Mouse (Mus musculus) lung, postnatal 14 days (tissue): ENCODE measurements at regions not wholly inside any gene's neighbourhood (a gene's known extent, or its start where the extent isn't known, plus 50 kb on each side); places are given as distances from the start of the nearest gene placed in this dataset.

Experiments used
- DNase-seq: peaks from one replicate; pipeline ENCODE4 v3.0.0; 2021

DNA sequence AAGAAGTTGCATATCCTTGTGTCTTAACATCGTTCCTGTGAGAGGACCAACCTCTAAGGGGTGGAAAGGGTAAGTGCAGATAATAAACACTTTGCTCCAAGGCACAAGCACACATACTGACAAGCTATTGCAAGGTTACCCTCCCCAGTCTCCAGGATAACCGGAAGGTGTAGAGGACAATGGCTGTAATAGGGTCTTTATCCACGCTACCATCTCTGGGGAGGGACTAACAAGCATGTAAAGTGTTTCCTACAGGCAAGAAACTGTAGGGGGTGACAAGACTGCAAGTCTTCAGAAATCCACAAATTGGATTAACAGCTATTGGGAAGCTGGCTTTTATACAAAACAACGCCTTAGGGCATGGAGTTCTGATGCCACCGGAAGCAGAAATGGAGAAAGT lies 197.5 kb upstream of the Chl1 start:
- DNase-seq, result no peak

DNA sequence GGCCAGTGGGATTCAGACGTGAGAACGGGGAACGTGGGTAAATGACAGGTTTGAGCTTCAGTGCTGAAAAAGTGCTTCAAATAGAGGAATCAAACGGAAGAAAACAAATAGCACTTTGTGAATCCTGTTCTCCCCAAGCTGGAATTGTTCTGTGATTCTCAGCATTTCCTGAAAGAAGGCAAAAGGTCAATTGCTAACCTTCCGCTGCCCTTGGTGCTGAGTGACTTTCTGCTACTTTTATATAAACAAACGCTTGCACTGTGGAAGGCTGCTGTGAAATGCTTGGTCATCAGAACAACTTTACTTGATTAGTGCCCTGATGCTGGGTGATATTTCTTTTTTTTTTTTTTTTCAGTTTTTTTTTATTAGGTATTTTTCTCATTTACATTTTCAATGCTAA lies 192.3 kb upstream of the Chl1 start:
- DNase-seq, result no peak

DNA sequence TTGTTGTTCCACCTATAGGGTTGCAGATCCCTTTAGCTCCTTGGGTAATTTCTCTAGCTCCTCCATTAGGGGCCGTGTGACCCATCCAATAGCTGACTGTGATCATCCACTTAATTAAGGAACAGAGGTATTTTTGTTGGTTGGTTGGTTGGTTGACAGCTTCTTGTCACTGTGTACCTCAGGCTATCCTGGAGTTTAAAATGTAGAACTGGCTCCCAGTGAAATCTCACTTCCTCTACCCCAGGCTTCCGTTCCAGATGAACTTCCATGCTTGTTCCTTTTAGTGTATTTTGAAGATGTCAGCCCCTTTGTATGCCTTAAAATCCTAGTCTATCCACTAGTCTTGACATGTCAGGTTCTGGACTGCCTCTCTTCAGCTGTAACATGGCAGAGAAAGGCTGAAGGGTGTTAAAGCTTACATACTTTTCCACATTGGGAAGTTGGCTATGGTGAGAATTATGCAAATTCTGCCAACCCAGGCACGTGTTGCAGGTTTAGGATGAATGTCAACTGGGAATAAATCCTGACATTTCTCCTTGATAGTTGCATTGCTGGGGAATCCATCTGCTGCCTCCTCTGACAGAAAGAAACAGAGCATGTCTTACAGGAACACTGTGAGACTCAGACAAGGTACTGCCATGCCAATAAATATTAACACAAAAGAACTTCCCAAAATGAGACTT lies 191.6 kb upstream of the Chl1 start:
- no peak for DNase-seq

DNA sequence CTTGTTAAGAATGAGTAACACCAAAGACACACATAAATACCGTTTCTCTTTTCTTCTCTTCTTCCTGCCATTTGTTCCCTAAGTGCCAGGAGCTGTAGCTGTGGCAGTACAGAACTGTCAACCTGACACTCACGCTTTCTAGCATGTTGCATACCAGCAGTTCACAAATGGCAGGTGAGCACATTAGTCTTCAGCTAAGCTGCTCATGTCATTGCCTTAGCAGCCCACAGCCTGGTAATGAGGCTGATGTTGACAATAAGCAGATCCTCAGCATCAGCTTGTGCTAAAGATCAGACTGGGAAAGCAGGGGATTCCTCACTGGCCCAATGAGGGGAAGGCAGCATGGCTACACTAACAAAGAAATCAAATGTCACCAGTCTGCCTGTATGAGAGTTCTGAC lies 190.4 kb upstream of the Chl1 start:
- DNase-seq, result no peak

DNA sequence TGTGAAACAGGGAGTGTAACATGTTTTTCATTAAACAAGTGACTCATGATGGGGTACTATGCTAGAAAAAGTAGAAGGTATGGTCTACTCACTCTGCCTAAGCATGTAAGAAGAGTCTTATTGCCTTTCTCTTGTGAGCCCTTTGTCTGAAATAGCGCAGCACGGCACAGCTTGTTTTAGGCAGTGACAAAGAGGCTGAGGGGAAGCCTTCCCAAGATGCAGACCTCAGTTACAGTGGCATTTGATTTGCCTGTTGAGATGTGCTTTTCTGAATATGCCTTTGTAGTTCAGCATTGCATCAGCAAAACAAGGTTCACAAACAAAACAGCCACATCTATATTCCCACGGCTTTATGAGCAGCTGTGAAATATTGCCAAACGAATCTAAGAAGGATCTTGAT lies 189.8 kb upstream of the Chl1 start:
- no peak for DNase-seq

DNA sequence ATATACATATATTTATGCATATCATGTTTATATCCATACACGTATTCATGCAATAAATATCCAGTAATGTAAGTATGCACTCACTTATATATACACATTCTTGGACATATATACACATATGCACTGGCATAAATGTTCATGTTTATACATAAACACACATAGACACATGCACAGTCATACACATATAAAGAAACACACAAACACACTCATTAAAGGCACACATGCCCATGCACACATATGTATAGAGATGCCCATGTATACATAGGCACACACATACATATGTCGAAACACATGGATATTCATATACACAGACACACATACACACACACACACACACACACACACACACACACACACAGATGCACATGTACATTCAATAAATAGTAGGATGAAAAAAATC lies 189.3 kb upstream of the Chl1 start:
- DNase-seq, result no peak

DNA sequence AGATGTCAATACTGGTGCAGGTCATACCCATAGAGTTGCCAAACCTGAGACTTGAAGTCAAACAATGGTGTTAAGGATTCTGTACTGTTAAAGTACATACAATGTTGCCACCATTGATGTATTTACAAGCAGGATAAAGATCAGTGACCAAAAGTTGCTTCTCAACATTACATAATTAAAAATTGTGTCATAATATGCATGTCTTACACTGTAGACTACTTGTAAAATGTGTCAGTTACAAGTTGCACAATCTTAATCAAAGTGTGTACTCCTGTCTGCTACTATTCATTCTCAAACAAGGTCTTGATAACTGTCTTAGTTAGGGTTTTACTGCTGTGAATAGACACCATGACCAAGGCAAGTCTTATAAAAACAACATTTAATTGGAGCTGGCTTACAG lies 187.9 kb upstream of the Chl1 start:
- no peak for DNase-seq

DNA sequence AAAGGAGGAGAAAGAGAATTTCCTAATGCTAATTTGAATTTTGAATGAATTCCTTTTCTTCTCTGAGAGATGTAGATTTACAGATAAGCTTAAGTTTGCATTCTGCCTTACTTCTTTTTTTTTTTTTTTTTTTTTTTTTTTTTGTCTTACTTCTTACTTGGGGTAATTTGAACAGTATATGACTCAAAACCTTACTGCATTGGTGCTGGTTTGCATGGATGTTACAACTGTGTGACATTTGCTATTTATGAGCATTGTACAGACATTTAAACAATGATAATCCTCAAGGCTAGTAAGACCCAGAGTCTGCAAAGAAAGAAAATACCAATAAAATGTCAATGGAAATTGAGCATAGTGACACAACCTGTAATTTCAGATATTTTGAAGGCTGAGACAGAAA lies 174.7 kb upstream of the Chl1 start:
- DNase-seq, result no peak

DNA sequence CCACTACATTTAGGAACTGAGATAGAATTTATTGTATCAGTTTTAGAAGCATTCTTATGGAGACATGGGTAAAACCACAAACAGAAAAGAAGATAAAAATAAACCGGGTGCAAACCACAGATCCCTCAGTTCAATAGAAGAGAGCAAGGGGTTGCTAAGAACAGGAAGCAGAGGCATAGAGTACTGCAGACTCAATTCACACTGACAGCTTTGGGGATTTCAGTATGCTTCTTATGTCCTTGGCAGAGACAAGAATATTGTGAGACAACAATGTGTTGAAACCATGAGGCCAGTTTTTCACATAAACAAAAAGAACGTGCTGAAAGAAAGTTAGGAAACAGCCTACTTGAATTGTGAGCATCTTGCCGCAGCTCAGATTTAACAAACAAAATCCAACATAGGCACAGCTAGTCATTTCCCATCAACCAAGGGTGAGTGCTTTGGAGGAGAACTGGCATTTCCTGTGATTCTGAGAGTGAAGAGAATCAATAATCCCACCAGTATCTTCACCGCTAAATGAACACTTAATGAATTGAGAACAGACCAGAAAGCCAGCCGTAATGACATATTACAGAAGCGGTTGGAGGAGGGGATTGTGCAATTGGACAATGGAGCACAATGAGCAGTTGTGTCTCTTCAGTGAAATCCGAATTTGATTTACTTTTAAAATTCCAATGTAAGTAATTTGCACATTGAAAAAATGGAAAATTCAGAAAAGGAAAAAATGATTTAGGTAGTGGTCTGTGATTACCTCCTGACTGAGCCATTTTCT lies 170.2 kb upstream of the Chl1 start:
- DNase-seq, result no peak

DNA sequence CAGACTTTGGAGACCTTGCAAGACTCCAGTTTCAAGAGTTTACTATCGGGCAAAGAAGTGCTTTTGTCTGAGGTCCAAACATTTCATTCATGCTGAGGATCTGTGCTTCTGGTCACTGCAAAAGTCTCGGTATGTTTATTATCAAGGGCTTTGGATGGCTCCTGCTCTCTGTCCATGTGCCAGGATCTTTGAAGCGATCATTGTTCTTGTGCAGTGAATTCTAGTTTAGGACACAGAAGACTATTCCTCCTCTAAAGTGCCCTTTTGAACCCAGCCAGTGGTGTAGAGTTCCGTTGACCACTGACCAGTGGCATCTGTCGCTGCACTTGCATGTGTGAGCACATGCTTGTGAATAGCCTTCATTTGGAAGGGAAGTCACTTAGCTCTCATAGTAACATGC lies 166.9 kb upstream of the Chl1 start:
- DNase-seq, result no peak

DNA sequence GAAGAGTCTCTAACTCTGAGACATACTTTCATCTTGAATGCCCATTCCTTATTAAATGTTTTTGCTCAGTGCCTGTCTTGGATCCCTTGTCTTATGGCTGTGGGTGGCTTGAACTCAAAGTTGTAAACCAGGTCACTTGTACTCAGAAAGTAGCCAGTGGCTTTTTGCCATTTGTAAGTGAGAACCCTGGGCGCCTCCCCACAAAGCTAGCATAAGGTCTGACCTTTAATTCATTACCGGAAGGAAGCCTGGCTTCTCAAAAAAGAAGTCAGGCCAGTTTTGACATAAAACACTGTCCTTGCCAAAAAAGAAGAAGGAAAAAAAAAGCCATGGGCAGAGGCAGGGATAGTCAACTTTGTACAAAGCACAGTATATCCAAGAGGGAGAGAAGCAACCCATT lies 166.0 kb upstream of the Chl1 start:
- no peak for DNase-seq

DNA sequence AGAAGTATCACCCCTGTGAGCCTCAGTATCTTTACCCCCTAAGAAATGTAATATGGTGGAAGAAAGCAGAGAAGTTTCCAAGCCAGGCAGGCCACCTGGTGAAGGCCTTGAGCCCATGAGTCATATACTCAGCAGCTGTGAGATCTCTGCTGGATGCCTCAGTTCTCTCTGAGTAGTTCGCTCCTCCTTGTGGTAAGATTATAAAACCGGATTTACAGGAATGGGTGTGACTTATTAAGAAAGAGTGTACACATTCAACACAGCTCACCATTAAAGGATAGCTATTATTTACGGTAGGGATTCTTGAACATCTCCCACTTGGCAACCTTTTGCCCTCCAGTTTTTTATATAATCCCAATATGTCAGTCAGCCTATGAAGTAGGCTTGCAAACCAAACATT lies 165.2 kb upstream of the Chl1 start:
- DNase-seq, result no peak

DNA sequence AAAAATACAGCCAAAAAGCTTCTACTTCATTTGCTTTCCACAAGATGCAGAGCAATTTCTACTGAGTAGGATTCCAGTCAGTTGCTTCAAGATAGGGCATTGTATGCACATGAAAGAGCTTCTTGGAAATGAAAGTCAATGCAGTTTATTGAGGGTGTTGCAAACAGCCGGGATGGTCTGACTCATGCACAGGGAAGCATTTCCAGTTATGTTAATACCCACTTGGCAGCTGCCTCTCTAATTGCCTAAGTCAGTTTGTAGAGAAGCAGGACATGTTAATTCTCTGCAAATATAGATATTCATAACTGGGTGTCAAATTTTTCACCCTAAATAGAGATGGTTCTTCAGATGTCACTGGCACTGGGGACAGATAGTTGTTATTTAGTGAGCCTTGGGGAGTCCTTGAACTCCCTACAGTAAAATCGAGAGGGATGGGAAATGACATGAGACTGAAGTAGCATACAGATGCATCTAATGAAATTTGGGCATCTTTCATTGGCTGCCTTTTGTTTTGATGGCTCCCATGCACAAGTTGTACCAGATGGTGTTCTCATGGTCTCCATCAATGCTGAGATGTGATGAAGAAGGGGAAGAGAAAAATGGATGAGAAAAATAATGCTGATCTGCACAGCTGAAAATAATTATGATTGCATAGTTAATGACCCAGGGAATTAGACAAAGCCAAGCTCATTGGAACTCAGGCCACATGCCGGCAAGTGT lies 157.8 kb upstream of the Chl1 start:
- no peak for DNase-seq

DNA sequence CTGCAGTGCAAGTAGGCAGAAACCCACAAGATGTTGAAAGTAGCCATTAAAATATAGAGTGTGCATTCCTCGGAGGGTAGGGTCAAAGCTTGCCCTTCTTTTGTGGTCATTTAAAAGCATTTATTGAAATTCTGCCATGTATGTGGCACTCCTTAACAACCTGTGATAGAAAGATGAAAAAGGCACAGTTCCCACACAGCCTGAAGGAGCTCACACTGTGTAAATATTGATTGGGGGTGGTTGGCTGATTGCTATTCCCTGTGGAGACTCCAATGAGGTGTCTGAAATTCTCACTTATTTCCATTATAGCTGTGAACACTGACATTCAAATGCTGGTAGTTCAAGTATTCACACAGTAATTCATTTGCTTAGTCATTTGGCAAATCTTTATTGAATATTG lies 157.0 kb upstream of the Chl1 start:
- DNase-seq, result no peak

DNA sequence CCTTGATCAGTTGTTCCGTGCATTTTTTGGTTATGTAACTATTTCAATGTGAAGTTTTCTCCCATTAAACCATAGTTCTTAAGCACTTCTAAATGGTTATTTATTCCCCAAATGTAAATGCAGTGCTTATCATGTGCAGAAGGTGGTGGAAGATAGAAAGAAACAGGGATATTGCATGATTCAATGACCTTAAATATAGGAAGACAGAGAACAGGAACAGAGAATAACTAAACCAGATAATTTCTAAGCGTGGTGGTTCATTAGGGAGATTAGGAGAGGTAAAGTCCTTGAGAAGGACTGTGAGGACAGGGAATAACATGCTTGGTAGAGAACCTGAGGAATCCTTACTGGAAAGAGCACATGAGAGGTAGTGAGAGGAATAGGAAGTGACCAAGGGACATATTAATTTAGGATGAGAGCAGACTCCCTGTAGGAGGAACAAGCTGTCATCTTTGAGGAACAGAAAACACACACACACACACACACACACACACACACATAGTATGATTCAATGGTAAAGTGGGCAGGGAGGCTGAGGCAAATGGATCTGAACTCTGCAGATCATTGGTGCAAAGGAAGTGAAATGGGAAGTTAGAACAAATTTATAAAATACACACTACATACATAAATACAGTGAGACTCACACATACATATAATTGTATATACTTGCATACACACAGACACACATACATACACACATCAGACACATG lies 143.4 kb upstream of the Chl1 start:
- no peak for DNase-seq

DNA sequence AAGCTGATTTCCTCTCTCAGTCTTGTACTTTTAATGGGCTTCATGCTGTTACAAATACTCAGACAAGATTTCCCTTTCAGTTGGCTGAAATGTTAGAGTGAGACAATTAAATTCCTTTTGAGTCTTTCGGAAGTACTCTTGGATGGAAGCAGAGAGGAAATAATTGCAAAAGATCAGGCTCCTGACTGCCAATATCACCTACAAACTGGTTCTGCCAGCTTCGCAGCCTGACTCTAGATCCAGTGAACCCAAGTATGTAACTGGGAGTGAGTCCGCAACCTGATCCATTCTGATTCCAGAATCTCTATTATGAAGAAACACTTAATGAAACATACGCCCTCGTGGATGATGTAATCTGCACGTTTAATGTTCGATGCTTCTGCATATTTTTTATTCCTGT lies 135.4 kb upstream of the Chl1 start:
- no peak for DNase-seq

DNA sequence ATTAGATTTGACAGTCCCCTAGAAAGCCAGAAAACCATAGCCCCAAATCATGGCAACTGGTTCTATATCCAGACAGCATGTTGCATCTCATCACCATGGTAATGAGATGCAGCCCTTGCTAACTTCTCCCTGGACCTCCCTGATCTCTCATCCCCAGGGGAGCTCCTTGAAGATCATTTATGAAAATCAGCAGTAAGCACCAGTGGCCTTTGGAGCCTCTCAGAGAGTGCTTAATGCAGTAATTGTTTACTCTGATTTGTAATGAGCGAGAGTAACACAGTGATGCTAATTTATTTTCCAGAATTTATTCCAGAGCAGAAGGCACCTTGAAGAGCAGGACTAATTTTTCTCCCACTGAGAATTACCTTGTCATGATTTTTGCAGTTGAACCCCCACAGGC lies 133.1 kb upstream of the Chl1 start:
- DNase-seq, result no peak

DNA sequence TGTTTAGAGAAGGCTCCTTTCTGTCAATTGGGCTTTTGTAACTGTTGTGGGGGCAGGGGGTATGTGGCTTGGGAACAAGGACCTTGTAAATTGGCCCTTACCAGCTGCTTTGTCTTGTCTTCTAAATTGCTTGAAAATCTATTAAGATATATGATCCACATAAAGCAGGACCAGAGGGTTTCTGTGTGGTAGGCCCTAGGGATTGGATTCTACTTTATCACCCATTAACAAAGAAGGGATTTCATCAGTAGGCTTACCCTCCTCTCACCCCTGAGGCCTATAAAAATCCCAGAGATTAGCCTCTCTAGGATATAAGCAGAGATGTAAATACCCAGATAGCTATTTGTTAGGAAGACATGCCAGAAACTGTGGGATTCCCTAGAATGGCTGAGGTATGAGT lies 132.3 kb upstream of the Chl1 start:
- no peak for DNase-seq

DNA sequence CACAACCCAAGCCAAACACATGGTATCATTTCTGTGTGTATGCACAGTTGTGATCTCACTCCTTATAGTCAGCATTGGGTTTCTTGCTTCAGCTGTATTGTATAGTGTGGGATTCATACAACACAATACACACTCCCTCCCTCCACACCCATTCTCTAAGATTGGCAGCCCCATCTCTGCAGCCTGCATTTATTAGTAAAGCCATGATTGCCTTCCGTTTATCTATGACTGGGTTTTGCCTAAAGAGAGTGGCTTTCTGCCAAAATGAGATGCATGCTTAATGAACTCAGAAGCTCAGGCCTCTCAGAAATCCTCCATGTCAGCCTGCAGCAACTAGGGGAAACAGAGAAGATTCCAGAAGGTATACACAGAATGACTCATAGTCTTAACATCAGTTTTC lies 129.4 kb upstream of the Chl1 start:
- no peak for DNase-seq

DNA sequence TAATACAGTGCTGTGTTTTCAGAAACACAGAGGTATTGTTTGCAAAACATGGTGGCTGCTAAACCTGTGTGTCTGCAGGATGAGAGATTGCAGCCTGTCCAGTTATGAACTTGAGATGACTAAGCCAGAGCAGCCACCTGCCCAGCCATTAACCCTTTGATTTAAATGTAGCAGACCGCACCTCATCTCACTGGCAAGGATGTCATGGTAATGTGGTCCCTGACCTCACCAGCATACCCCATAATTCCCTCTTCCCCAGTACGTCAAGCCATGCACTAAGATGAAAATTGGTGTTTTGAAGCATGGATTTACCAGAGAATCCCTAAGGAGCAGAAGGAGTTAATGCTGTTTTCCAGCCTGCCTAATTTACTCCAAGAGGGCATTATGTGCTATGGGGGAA lies 128.5 kb upstream of the Chl1 start:
- no peak for DNase-seq

DNA sequence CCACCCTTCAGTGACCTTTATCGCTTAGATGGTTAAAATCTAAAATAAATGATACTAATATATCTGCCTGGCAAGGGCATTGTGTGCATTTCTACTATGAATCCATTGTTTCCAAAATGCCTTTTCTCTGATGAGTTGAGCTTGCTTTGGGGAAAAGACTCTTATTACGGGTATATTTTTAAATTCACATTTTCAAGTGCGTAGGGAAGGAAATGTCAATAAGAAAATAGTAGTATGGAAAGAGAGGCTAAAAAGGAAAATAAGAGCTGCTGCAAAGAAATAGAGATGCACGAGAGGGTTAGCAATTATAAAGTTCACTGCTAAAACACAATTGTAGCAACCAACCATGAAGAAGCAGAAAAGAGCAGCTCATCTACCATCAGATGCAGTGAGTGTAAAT lies 123.8 kb upstream of the Chl1 start:
- no peak for DNase-seq

DNA sequence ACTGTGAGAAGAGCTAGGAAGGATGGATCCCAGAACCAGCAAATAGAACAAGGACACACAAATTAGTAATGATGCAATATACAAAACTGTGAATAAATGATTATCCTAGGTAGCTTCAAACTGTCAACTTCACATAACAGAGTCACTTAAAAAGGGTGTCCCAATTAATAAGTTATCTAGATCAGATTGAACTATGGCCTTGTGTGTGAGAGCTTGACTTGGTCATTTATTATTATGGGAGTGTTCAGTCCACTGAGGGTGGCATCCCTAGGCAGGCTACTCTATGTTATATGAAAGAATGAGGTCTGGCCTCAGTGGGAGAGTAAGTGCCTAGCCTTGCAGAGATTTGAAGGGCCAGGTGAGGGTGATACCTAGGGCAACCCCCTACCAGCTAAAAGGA lies 104.4 kb upstream of the Chl1 start:
- DNase-seq, result no peak

DNA sequence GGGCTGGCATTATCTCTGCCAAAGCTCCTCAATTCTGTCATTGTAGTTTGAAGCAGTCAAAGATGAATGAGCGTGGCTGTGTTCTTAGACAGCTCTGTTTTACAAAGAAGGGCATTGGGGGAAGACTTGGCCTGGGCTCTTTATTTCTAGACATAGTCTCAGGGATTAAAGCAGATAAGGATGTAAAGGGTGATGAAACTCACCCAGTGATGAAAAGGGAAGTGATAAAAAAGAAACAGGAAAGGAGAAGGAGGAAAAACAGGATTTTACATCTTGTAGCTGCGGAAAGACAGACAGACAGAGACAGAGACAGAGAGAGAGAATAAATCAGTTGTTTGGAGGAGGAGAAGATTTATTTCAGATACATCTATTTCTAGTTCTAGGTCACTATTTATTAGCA lies 95.5 kb upstream of the Chl1 start:
- no peak for DNase-seq
